Mouse (Mus musculus): Measurements from ENCODE around the gene Sox2. TPM values are rescaled to one million over a fixed set of nuclear protein-coding genes. Genes with fewer than 3 reads are reported as not detected.

Gene Sox2
- polyA plus RNA-seq, 1 experiment: 0.03 TPM

DNA sequence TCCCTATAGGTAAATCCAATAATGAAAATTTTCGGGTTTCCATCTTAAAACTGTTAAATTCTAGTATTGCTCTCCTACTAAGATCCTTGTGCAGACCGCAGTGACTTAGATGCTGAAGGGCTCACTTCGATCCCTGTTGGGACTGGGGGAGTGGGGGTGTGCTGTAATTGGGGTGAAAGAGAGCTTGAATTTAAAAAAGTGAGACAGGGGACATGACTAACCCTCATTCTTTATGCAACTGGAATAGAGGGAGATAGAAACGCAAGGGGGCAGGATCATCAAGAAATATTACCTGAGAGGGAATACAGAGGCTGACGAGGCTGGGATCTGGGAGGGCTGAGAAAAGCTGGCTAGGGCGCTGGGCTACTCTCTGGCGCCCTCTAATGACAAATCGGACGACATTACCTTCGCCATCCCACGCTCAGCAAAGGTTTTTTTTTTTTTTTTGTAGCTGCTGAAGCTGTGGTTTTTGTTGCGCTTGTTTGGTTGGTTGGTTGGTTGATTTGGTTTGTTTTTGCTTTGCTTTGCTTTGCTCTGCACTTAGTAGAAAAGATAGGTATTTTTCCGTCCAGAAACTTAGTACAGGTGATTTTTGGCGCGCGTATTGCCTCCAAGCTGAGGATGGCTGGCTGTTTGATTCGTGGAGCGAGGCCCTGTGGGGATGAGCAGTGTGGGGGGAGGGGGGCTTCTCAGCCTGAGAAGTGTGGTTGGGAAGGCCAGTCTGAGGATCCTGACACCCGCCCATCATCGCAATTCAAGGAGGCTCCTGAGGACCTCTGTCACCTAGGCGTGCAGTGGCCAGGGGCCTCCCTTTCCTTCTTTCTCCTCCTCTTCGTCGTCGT, 11.0 kb upstream of the Sox2 start:
- Histone ChIP-seq H3K36me3 (ENCODE audit: control insufficient read depth, insufficient read depth, low read length) (no peaks in the 10 kb centered on the region), H3K4me1 (ENCODE audit: control insufficient read depth, insufficient read depth, low read length) (no peaks in the 10 kb centered on the region), H3K27ac (ENCODE audit: insufficient read depth, low read depth, low read length) (no peak overlapping the region), H3K4me3 (ENCODE audit: insufficient read depth, low read depth, low read length) (no peak overlapping the region), H3K27me3 (replicated peaks; ENCODE audit: control insufficient read depth, insufficient read depth, low read length) (peaks cover 10% of the 10 kb centered on the region)
- TF ChIP-seq CTCF (conservative IDR thresholded peaks at IDR 0.05; ENCODE audit: insufficient read depth, insufficient read length, low read depth, low read length): peak; percentile 69
- TF ChIP-seq POLR2A (IDR thresholded peaks at IDR 0.05; ENCODE audit: low read depth, low read length): no peak
- no peak for DNase-seq
- 8% methylated on average over 24 of the region's 24 CpGs for WGBS

DNA sequence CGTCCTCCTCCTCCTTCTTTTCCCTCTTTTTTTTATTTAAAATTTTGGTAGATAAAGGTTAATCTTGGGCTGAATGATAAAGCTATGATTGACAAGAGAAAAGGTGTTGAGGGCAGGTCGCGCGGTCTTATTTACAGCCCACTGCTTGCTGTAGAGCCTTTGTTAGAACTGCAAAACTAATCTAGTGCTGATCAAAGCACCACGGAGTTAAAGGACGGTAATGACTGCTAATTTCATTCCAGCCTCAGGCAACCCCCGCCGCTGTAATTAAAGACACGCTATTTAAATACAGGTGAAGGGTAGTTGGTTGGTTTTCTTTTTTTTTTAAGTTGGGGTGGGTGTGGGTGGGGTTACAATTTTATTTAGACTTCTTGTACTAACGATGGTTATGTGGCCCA, 10.3 kb upstream of the Sox2 start:
- WGBS: 9% methylated on average over 10 of the region's 10 CpGs
- no peak overlapping the region for H3K4me3 ChIP-seq (ENCODE audit: insufficient read depth, low read depth, low read length)
- H3K36me3 ChIP-seq (ENCODE audit: control insufficient read depth, insufficient read depth, low read length): no peaks in the 10 kb centered on the region
- H3K27me3 ChIP-seq (replicated peaks; ENCODE audit: control insufficient read depth, insufficient read depth, low read length): peaks cover 10% of the 10 kb centered on the region
- H3K4me1 ChIP-seq (ENCODE audit: control insufficient read depth, insufficient read depth, low read length): no peaks in the 10 kb centered on the region
- no peak for DNase-seq
- H3K27ac ChIP-seq (ENCODE audit: insufficient read depth, low read depth, low read length): no peak overlapping the region
- TF ChIP-seq CTCF (conservative IDR thresholded peaks at IDR 0.05; ENCODE audit: insufficient read depth, insufficient read length, low read depth, low read length) (no peak), POLR2A (IDR thresholded peaks at IDR 0.05; ENCODE audit: low read depth, low read length) (no peak)

DNA sequence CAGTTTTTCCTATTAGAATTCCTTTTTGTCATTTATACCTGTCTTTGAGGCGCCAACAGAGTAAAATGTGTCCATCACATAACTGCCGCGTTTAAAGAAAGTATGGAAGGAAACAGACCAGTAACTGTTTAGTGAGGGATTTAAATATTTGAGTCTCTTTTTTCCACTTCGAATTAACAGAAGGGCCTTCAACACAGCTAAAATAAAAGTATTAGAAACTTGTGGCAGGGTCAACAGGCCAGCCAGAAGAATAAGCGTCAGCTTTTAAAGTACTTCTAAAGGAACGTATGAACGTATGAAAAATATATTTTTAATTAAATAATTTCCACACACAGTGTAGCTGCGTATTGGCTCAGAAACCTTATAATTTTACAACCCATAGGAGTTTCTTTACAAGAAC, 9.9 kb upstream of the Sox2 start:
- no peak for TF ChIP-seq CTCF (conservative IDR thresholded peaks at IDR 0.05; ENCODE audit: insufficient read depth, insufficient read length, low read depth, low read length)
- TF ChIP-seq POLR2A (IDR thresholded peaks at IDR 0.05; ENCODE audit: low read depth, low read length): no peak
- no peak overlapping the region for H3K27ac ChIP-seq (ENCODE audit: insufficient read depth, low read depth, low read length)
- no peaks in the 10 kb centered on the region for H3K36me3 ChIP-seq (ENCODE audit: control insufficient read depth, insufficient read depth, low read length)
- DNase-seq: no peak
- no peak overlapping the region for H3K4me3 ChIP-seq (ENCODE audit: insufficient read depth, low read depth, low read length)
- H3K4me1 ChIP-seq (ENCODE audit: control insufficient read depth, insufficient read depth, low read length): no peaks in the 10 kb centered on the region
- H3K27me3 ChIP-seq (replicated peaks; ENCODE audit: control insufficient read depth, insufficient read depth, low read length): peaks cover 10% of the 10 kb centered on the region
- WGBS: 10% methylated on average over 8 of the region's 8 CpGs

DNA sequence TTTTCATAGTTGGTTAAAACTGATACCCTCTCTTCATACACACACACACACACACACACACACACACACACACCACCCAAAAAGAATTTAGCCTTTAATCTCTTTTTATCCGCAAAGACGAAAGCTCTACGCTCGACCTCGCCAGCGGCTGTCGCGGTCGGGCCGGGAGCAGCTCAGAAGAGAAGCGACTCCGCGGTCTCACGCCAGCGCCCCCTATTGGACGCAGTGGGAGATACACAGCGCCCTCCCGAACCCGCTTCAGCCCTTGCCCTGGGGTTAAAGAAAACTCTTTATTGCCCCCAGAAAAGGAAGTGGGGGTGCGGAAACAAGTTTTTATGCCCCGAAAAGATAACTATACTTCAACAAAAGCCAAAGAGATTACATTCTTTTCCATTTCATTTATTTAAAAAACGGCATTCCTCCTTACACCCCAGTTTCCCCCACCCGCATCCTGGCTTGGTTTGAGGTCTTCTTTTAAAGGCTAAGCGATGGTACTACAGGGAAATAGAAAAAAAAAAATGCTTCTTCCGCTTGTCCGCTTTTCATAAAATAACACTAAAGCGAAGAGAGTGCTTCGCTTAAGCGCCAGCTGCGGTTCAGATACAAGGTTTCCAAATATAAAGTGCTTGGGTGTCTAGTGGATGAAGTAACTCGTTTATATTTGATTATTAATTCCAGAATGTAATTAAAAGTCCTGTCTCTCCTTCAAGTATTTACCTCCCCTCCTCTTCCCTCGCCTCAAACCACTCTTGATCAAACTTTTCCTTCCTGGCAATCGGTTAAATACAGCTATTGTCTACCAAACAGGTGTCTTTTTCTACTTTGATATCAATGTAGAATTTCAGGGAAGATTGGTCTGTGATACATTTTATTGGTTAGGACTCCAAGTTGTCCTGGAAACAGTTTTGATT, 9.3 kb upstream of the Sox2 start:
- TF ChIP-seq POLR2A (IDR thresholded peaks at IDR 0.05; ENCODE audit: low read depth, low read length) (no peak), CTCF (conservative IDR thresholded peaks at IDR 0.05; ENCODE audit: insufficient read depth, insufficient read length, low read depth, low read length) (peak; percentile 47; the same call in 1 of the 2 replicates)
- H3K27me3 ChIP-seq (replicated peaks; ENCODE audit: control insufficient read depth, insufficient read depth, low read length): peaks cover 10% of the 10 kb centered on the region
- no peak overlapping the region for H3K27ac ChIP-seq (ENCODE audit: insufficient read depth, low read depth, low read length)
- H3K36me3 ChIP-seq (ENCODE audit: control insufficient read depth, insufficient read depth, low read length): no peaks in the 10 kb centered on the region
- no peak for DNase-seq
- H3K4me3 ChIP-seq (ENCODE audit: insufficient read depth, low read depth, low read length): no peak overlapping the region
- H3K4me1 ChIP-seq (ENCODE audit: control insufficient read depth, insufficient read depth, low read length): no peaks in the 10 kb centered on the region
- 8% methylated on average over 33 of the region's 33 CpGs for WGBS

- H3K4me3 ChIP-seq (ENCODE audit: insufficient read depth, low read depth, low read length): no peak overlapping the region
Measured at GRCm38 (mm10) chr3:34641756-34642497, 8.3 kb upstream of the Sox2 start.

DNA sequence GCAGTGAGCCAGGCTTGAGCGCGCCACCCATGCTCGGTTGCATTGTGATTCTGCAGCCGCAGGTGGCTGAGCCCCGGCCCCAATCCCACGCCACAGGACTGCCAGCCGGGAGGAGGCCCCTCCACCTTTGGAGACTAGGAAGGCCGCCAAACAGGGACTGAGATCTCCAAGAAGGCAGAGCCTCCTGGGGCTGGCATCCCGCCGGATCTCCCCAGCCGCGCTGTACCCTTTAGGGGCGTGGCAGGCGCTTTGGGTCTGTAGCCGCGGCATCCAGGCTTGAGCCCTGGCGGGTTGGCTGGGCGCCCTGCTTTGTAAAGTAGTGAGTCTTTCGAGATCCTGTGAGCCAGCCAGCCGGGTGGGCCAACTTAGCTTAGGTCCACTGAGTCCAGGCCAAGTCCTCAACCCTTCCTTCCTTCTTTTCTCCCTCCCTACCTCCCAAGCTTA, 7.7 kb upstream of the Sox2 start:
- Histone ChIP-seq H3K4me3 (ENCODE audit: insufficient read depth, low read depth, low read length) (no peak overlapping the region), H3K27ac (ENCODE audit: insufficient read depth, low read depth, low read length) (no peak overlapping the region), H3K27me3 (replicated peaks; ENCODE audit: control insufficient read depth, insufficient read depth, low read length) (peaks cover 10% of the 10 kb centered on the region), H3K36me3 (ENCODE audit: control insufficient read depth, insufficient read depth, low read length) (no peaks in the 10 kb centered on the region), H3K4me1 (ENCODE audit: control insufficient read depth, insufficient read depth, low read length) (no peaks in the 10 kb centered on the region)
- DNase-seq: peak; percentile 68
- WGBS: 2% methylated on average over 20 of the region's 20 CpGs
- no peak for TF ChIP-seq POLR2A (IDR thresholded peaks at IDR 0.05; ENCODE audit: low read depth, low read length)
- TF ChIP-seq CTCF (conservative IDR thresholded peaks at IDR 0.05; ENCODE audit: insufficient read depth, insufficient read length, low read depth, low read length): no peak

More at GRCm38 (mm10) chr3:34641756-34642497, 8.3 kb upstream of the Sox2 start:
- no peaks in the 10 kb centered on the region for H3K4me1 ChIP-seq (ENCODE audit: control insufficient read depth, insufficient read depth, low read length)
- no peaks in the 10 kb centered on the region for H3K36me3 ChIP-seq (ENCODE audit: control insufficient read depth, insufficient read depth, low read length)
- peaks cover 10% of the 10 kb centered on the region for H3K27me3 ChIP-seq (replicated peaks; ENCODE audit: control insufficient read depth, insufficient read depth, low read length)
- 5% methylated on average over 38 of the region's 38 CpGs for WGBS
- no peak for TF ChIP-seq POLR2A (IDR thresholded peaks at IDR 0.05; ENCODE audit: low read depth, low read length)
- TF ChIP-seq CTCF (conservative IDR thresholded peaks at IDR 0.05; ENCODE audit: insufficient read depth, insufficient read length, low read depth, low read length): no peak
- no peak overlapping the region for H3K27ac ChIP-seq (ENCODE audit: insufficient read depth, low read depth, low read length)
- no peak for DNase-seq

Data from kidney, adult 2 months (tissue).